Mouse (Mus musculus): ENCODE measurements around the gene Lgals8.
"Not testable (repeated sequence)": the region's sequence is repeated elsewhere in the genome, so short reads cannot be mapped to it uniquely, and the experiment has no call there.

The Lgals8 gene

GRCm38 (mm10) chr13:12464844-12465243 is at the start of gene Lgals8:
Lgals8 (minus strand) TSS chr13:12464944.
- no peak for DNase-seq

- DNase-seq = no peak
Measured at GRCm38 (mm10) chr13:12511189-12511965, 46.6 kb upstream of the Lgals8 start.

- DNase-seq = no peak
Measured at GRCm38 (mm10) chr13:12510032-12510431, 45.3 kb upstream of the Lgals8 start.

- DNase-seq = no peak
Measured at GRCm38 (mm10) chr13:12507426-12507825, 42.7 kb upstream of the Lgals8 start.

- no peak for DNase-seq
Measured at GRCm38 (mm10) chr13:12505359-12505758, 40.6 kb upstream of the Lgals8 start.

GRCm38 (mm10) chr13:12503238-12503751 is 38.6 kb upstream of the Lgals8 start:
- DNase-seq = no peak

GRCm38 (mm10) chr13:12502665-12503237 is 38.0 kb upstream of the Lgals8 start:
- DNase-seq = no peak

GRCm38 (mm10) chr13:12499107-12499506 is 34.4 kb upstream of the Lgals8 start:
- no peak for DNase-seq

GRCm38 (mm10) chr13:12497809-12498208 is 33.1 kb upstream of the Lgals8 start:
- no peak for DNase-seq

GRCm38 (mm10) chr13:12494750-12495149 is 30.0 kb upstream of the Lgals8 start:
- peak; percentile 17 for DNase-seq

- no peak for DNase-seq
Measured at GRCm38 (mm10) chr13:12492515-12492914, 27.8 kb upstream of the Lgals8 start.

GRCm38 (mm10) chr13:12485640-12486039 is 20.9 kb upstream of the Lgals8 start:
- DNase-seq = no peak

- no peak for DNase-seq
Measured at GRCm38 (mm10) chr13:12485197-12485596, 20.5 kb upstream of the Lgals8 start.

GRCm38 (mm10) chr13:12479802-12480201 is 15.1 kb upstream of the Lgals8 start:
- no peak for DNase-seq

- DNase-seq = peak; percentile 91
Measured at GRCm38 (mm10) chr13:12478301-12478700, 13.6 kb upstream of the Lgals8 start.

GRCm38 (mm10) chr13:12476886-12477285 is 12.1 kb upstream of the Lgals8 start:
- DNase-seq = peak; percentile 15

GRCm38 (mm10) chr13:12475239-12475638 is 10.5 kb upstream of the Lgals8 start:
- no peak for DNase-seq

GRCm38 (mm10) chr13:12473724-12474378 is 9.1 kb upstream of the Lgals8 start:
- DNase-seq = peak; percentile 29

GRCm38 (mm10) chr13:12468488-12468887 is 3.7 kb upstream of the Lgals8 start:
- DNase-seq = no peak

GRCm38 (mm10) chr13:12464159-12464558 is 585 bp downstream of the Lgals8 start:
- DNase-seq = not testable (repeated sequence)

- DNase-seq = no peak
Measured at GRCm38 (mm10) chr13:12462623-12463022, 2.1 kb downstream of the Lgals8 start.

GRCm38 (mm10) chr13:12461730-12462119 is 3.0 kb downstream of the Lgals8 start:
- DNase-seq = no peak

- peak; percentile 93 for DNase-seq
Measured at GRCm38 (mm10) chr13:12460881-12461729, 3.6 kb downstream of the Lgals8 start.
